Comparison of ENCODE assay signal across 8 mouse cellular contexts in the genomic region with DNA sequence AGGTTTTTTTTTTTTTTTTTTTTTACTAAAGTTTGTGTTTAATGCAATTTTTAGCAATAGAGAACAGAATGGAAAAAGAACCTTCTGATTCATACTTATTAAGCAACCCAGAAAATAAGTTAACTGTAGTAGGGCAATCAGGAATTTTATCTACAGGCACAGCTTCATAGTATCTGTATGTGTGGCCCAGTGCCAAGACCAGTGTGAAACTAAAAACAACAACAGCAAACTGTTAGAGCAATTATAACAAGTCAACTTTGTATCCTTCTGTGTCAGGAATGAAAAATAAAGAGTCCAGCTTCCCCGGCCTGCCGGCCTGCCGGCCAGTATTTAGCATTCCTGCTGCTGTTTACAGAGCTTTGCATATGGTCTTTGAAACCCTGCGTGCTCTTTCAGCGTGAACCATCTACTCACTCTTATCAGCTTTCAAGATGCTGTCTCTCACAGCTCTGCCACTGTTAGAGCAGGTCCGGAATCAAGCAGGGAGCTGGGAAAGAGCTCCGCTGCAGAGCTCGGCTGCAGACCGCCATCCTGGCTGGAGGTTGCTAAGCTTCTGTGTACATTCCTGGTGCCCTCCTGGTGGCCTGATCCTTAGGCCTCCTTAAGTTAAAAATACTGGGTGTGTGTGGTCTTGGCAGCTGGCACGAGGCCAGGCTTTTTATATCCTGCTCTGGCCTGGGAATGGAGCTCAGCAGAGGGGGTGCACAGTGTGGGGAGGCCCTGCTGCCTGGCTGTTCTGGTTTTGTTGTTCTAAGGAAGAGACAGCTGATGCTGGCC.
A peak's percentile ranks its signal among the peaks of the same experiment; 100 is the strongest.
DNase-seq lines count a peak whose midpoint lies in the region; ATAC-seq lines count a peak whose summit lies in the region.

No protein-coding gene starts in this region.

- H3K4me2 ChIP-seq in lung, embryonic 15.5 days, result peak overlapping the region; percentile 23

- peaks cover 27% of the 10 kb centered on the region for H3K27me3 ChIP-seq in heart, embryonic 10.5 days (ENCODE audit: insufficient read depth, poor library complexity, severe bottlenecking)
- no peaks in the 10 kb centered on the region for H3K27me3 ChIP-seq in lung, embryonic 15.5 days

- H3K4me3 ChIP-seq in heart, embryonic 10.5 days, result peak overlapping the region; percentile 13; the same call in 1 of the 2 replicates
- H3K4me3 ChIP-seq in lung, embryonic 15.5 days, result no peak overlapping the region

- no peak overlapping the region for H3K27ac ChIP-seq in heart, embryonic 10.5 days
- H3K27ac ChIP-seq in lung, embryonic 15.5 days, result peak overlapping the region; percentile 82

- H3K9ac ChIP-seq in lung, embryonic 15.5 days, result no peak overlapping the region

- WGBS in heart, embryonic 10.5 days, result 4% methylated on average over 10 of the region's 10 CpGs
- WGBS in lung, embryonic 15.5 days, result 3% methylated on average over 10 of the region's 10 CpGs

- H3K4me1 ChIP-seq in heart, embryonic 10.5 days, result peaks cover 78% of the 10 kb centered on the region
- peaks cover 72% of the 10 kb centered on the region for H3K4me1 ChIP-seq in lung, embryonic 15.5 days

- ATAC-seq in lung, embryonic 15.5 days (ENCODE audit: borderline replicate concordance, extremely low read depth, low FRiP score, low TSS enrichment), result peak; percentile 89
- ATAC-seq in erythroid progenitor cell, adult 5-6 weeks (replicated peaks; ENCODE audit: low FRiP score, poor library complexity, severe bottlenecking), result no peak

- no peaks in the 10 kb centered on the region for H3K36me3 ChIP-seq in heart, embryonic 10.5 days
- H3K36me3 ChIP-seq in lung, embryonic 15.5 days, result no peaks in the 10 kb centered on the region

- peak; percentile 24 for DNase-seq in right cerebral cortex, adult 18-20 months
- DNase-seq in right cerebral cortex, postnatal 36 days (ENCODE audit: low spot score in 2 of 2), result no peak
- DNase-seq in embryo, embryonic 9.5 days (ENCODE audit: extremely low spot score), result peak; percentile 48
- peak; percentile 92 for DNase-seq in heart, embryonic 10.5 days (ENCODE audit: low spot score)
- peak; percentile 31 to 42 for DNase-seq in kidney, adult 8-10 months
- DNase-seq in ovary, postnatal 14 days (ENCODE audit: low spot score), result peak; percentile 37

- no peaks in the 10 kb centered on the region for H3K9me3 ChIP-seq in heart, embryonic 10.5 days
- H3K9me3 ChIP-seq in lung, embryonic 15.5 days, result no peaks in the 10 kb centered on the region

Comparison
In these comparisons a context has a peak if more than half of its experiments do, and no peak if none do; other contexts are left out.
1. DNase-seq: peak in right cerebral cortex, adult 18-20 months (single experiment), embryo, embryonic 9.5 days (single experiment), heart, embryonic 10.5 days (single experiment), kidney, adult 8-10 months (2 of 2) and ovary, postnatal 14 days (single experiment); none in right cerebral cortex, postnatal 36 days (0 of 2).